Mouse (Mus musculus): ENCODE data around the gene Zfand6. TPM values are rescaled to one million over a fixed set of nuclear protein-coding genes. Genes with fewer than 3 reads are reported as not detected.

The Zfand6 gene
- total RNA-seq, 2 experiments from 2014 or later = 61.7 to 63.4 TPM

GRCm38 (mm10) chr7:84604501-84604900 is 85.3 kb downstream of the Zfand6 start:
- DNase-seq (ENCODE audit: low spot score in 2 of 2) = no peak
- intact Hi-C loops (cut with DNase I) = loop anchor here (5.0 kb wide), 2 partner anchors 68 to 83 kb away; partner anchors contain the start of gene Zfand6

- intact Hi-C loops (cut with DNase I) = loop anchor here (5.0 kb wide), 2 partner anchors 71 to 86 kb away; partner anchors contain the start of gene Zfand6
- DNase-seq (ENCODE audit: low spot score in 2 of 2) = no peak
Observed at GRCm38 (mm10) chr7:84601331-84601730, 88.4 kb downstream of the Zfand6 start.

GRCm38 (mm10) chr7:84600631-84601030 is 89.1 kb downstream of the Zfand6 start:
- intact Hi-C loops (cut with DNase I) = loop anchor here (5.0 kb wide), 2 partner anchors 72 to 87 kb away; partner anchors contain the start of gene Zfand6

GRCm38 (mm10) chr7:84596633-84597032 is 93.1 kb downstream of the Zfand6 start:
- intact Hi-C loops (cut with DNase I) = loop anchor here (5.0 kb wide), 2 partner anchors 146 to 181 kb away; no protein-coding TSS in a partner anchor
- DNase-seq (ENCODE audit: low spot score in 2 of 2) = no peak

More at GRCm38 (mm10) chr7:84600631-84601030, 89.1 kb downstream of the Zfand6 start:
- DNase-seq (ENCODE audit: low spot score in 2 of 2) = no peak

GRCm38 (mm10) chr7:84596002-84596401 is 93.8 kb downstream of the Zfand6 start:
- intact Hi-C loops (cut with DNase I) = loop anchor here (5.0 kb wide), 2 partner anchors 146 to 181 kb away; no protein-coding TSS in a partner anchor
- no peak for DNase-seq (ENCODE audit: low spot score in 2 of 2)

- DNase-seq (ENCODE audit: low spot score in 2 of 2) = no peak
- intact Hi-C loops (cut with DNase I) = loop anchor here (2.0 to 5.0 kb wide), 3 partner anchors 147 to 200 kb away; no protein-coding TSS in a partner anchor
Observed at GRCm38 (mm10) chr7:84594917-84595303, 94.8 kb downstream of the Zfand6 start.

- intact Hi-C loops (cut with DNase I) = loop anchor here (2.0 kb wide), 1 partner anchor 200 kb away; no protein-coding TSS in a partner anchor
- DNase-seq (ENCODE audit: low spot score in 2 of 2) = peak; percentile 36 to 74
Observed at GRCm38 (mm10) chr7:84594087-84594916, 95.5 kb downstream of the Zfand6 start.

- DNase-seq (ENCODE audit: low spot score in 2 of 2) = no peak
- intact Hi-C loops (cut with DNase I) = no loop called here
Observed at GRCm38 (mm10) chr7:84591347-84591746, 98.4 kb downstream of the Zfand6 start.

- DNase-seq (ENCODE audit: low spot score in 2 of 2) = no peak
- intact Hi-C loops (cut with DNase I) = no loop called here
Observed at GRCm38 (mm10) chr7:84590622-84591021, 99.1 kb downstream of the Zfand6 start.

GRCm38 (mm10) chr7:84587101-84587783 is 102.5 kb downstream of the Zfand6 start:
- intact Hi-C loops (cut with DNase I) = no loop called here
- no peak for DNase-seq (ENCODE audit: low spot score in 2 of 2)

GRCm38 (mm10) chr7:84586360-84587100 is 103.2 kb downstream of the Zfand6 start:
- no peak for DNase-seq (ENCODE audit: low spot score in 2 of 2)
- intact Hi-C loops (cut with DNase I) = no loop called here

- DNase-seq (ENCODE audit: low spot score in 2 of 2) = no peak
- intact Hi-C loops (cut with DNase I) = no loop called here
Observed at GRCm38 (mm10) chr7:84585086-84585485, 104.7 kb downstream of the Zfand6 start.

- intact Hi-C loops (cut with DNase I) = no loop called here
- peak in 1 of 2 experiments; percentile 37 for DNase-seq (ENCODE audit: low spot score in 2 of 2)
Observed at GRCm38 (mm10) chr7:84579769-84580168, 110.0 kb downstream of the Zfand6 start.

- DNase-seq (ENCODE audit: low spot score in 2 of 2) = peak; percentile 57 to 75
- intact Hi-C loops (cut with DNase I) = no loop called here
Observed at GRCm38 (mm10) chr7:84578841-84579240, 110.9 kb downstream of the Zfand6 start.

- intact Hi-C loops (cut with DNase I) = no loop called here
- no peak for DNase-seq (ENCODE audit: low spot score in 2 of 2)
Observed at GRCm38 (mm10) chr7:84577034-84577433, 112.7 kb downstream of the Zfand6 start.

GRCm38 (mm10) chr7:84566200-84566599 is 123.6 kb downstream of the Zfand6 start:
- intact Hi-C loops (cut with DNase I) = no loop called here
- no peak for DNase-seq (ENCODE audit: low spot score in 2 of 2)

- intact Hi-C loops (cut with DNase I) = no loop called here
- DNase-seq (ENCODE audit: low spot score in 2 of 2) = no peak
Observed at GRCm38 (mm10) chr7:84564236-84564635, 125.5 kb downstream of the Zfand6 start.
